Comparison of ENCODE assay signal across 23 mouse cellular contexts in genomic region chr10:75457852-75458251, GRCm38 (mm10). TPM values are rescaled to one million over a fixed set of nuclear protein-coding genes. Genes with fewer than 3 reads are reported as not detected.
DNase-seq lines count a peak whose midpoint lies in the region; TF ChIP-seq lines count a peak whose summit lies in the region.
"Had no signal": no experiment of that assay in that cellular context is flagged by ENCODE, and none has a peak within 500 bp of the region (broad histone marks: within the 10 kb centered on the region; RNA-seq: fewer than 3 reads in every experiment).

No protein-coding gene starts in this region.

- TF ChIP-seq POLR2A in kidney, adult 2 months (IDR thresholded peaks at IDR 0.05; ENCODE audit: low read depth, low read length) = no peak

- no peak overlapping the region for H3K27ac ChIP-seq in kidney, adult 2 months (ENCODE audit: insufficient read depth, low read depth, low read length)
- H3K27ac ChIP-seq: embryonic facial prominence, embryonic 15.5 days; forebrain, embryonic 15.5 days; hindbrain, embryonic 15.5 days; liver, embryonic 13.5 days; lung, embryonic 15.5 days; neural tube, embryonic 15.5 days had no signal

- peak; percentile 87 for DNase-seq in heart, adult 11 months
- DNase-seq in heart, postnatal 25 days (ENCODE audit: low spot score) = no peak
- DNase-seq in kidney, adult 2 months = peak; percentile 73
- DNase-seq in kidney, adult 18-20 months = no peak
- DNase-seq in lung, postnatal 10 days = peak; percentile 44
- no peak for DNase-seq in lung, adult 18-20 months
- DNase-seq in adipocyte (ENCODE audit: low spot score) = peak; percentile 92
- DNase-seq in spleen, postnatal 4 days (ENCODE audit: low spot score in 2 of 2) = no peak
- DNase-seq: adrenal gland, postnatal 10 days; cerebellum, adult 2 months; cerebellum, postnatal 36 days; embryo, embryonic 11 days; gastrocnemius, postnatal 10 days; layer of hippocampus, adult 9-11 months; liver, embryonic 13.5 days; thymus, adult 18-20 months; thymus, postnatal 4 days had no signal

- H3K4me3 ChIP-seq in kidney, adult 2 months (ENCODE audit: insufficient read depth, low read depth, low read length) = no peak overlapping the region
- H3K4me3 ChIP-seq: embryonic facial prominence, embryonic 15.5 days; forebrain, embryonic 15.5 days; hindbrain, embryonic 15.5 days; liver, embryonic 13.5 days; lung, embryonic 15.5 days; megakaryocyte, embryonic 14.5 days; neural tube, embryonic 15.5 days had no signal

- H3K36me3 ChIP-seq in kidney, adult 2 months (ENCODE audit: control insufficient read depth, insufficient read depth, low read length) = no peaks in the 10 kb centered on the region
- H3K36me3 ChIP-seq: embryonic facial prominence, embryonic 15.5 days; forebrain, embryonic 15.5 days; hindbrain, embryonic 15.5 days; liver, embryonic 13.5 days; lung, embryonic 15.5 days; neural tube, embryonic 15.5 days had no signal

- TF ChIP-seq CTCF in kidney, adult 2 months (conservative IDR thresholded peaks at IDR 0.05; ENCODE audit: insufficient read depth, insufficient read length, low read depth, low read length) = no peak

- H3K4me1 ChIP-seq in kidney, adult 2 months (ENCODE audit: control insufficient read depth, insufficient read depth, low read length) = peaks cover 2% of the 10 kb centered on the region; the same call in 1 of the 2 replicates
- H3K4me1 ChIP-seq: embryonic facial prominence, embryonic 15.5 days; hindbrain, embryonic 15.5 days; liver, embryonic 13.5 days; neural tube, embryonic 15.5 days had no signal

- intact Hi-C loops in heart, postnatal 25 days (cut with DNase I) = no loop called here

- WGBS in kidney, adult 2 months = 41% methylated on average over 1 of the region's 1 CpGs

- no peaks in the 10 kb centered on the region for H3K27me3 ChIP-seq in kidney, adult 2 months (replicated peaks; ENCODE audit: control insufficient read depth, insufficient read depth, low read length)
- H3K27me3 ChIP-seq: embryonic facial prominence, embryonic 15.5 days; forebrain, embryonic 15.5 days; hindbrain, embryonic 15.5 days; liver, embryonic 13.5 days; lung, embryonic 15.5 days; megakaryocyte, embryonic 14.5 days; neural tube, embryonic 15.5 days had no signal

RNA-seq across cellular contexts. Expression of gene Upb1, which starts 56.9 kb away (rescaled TPM):
- under 1 TPM; 0.22 to 0.70 TPM for total RNA-seq in heart, postnatal 25 days (2021)
- polyA plus RNA-seq in kidney, adult 2 months (2012; rRNA removed) = 58.4 and 58.5 TPM in 2 replicates

RNA-seq across cellular contexts. Expression of gene Snrpd3, which starts 59.5 kb away (rescaled TPM):
- 10 to 100 TPM; 65.8 to 72.0 TPM for total RNA-seq in heart, postnatal 25 days (2021)
- 27.0 and 41.2 TPM in 2 replicates for polyA plus RNA-seq in kidney, adult 2 months (2012; rRNA removed)

RNA-seq across cellular contexts. Expression of gene Gucd1, which starts 59.9 kb away (rescaled TPM):
- 10 to 100 TPM; 40.1 to 40.4 TPM for total RNA-seq in heart, postnatal 25 days (2021)
- 124 and 164 TPM in 2 replicates for polyA plus RNA-seq in kidney, adult 2 months (2012; rRNA removed)

Comparison
In these comparisons a context has a peak if more than half of its experiments do, and no peak if none do; other contexts are left out.
1. DNase-seq: peak in heart, adult 11 months (single experiment), kidney, adult 2 months (single experiment), lung, postnatal 10 days (single experiment) and adipocyte (single experiment); none in heart, postnatal 25 days (single experiment), kidney, adult 18-20 months (single experiment), lung, adult 18-20 months (0 of 2) and spleen, postnatal 4 days (0 of 2).